Mouse (Mus musculus) kidney, postnatal 0 days (tissue): ENCODE data around the gene Fam81a. TPM values are rescaled to one million over a fixed set of nuclear protein-coding genes. Genes with fewer than 3 reads are reported as not detected.

Source experiments
- ATAC-seq: fragments of 200-750 bp; cut with Nextera tagmentation; replicated peaks from 2 replicates; pipeline ENCODE4 v1.8.0; 2017; ENCODE audit warnings: low read depth, moderate number of reproducible peaks, moderate TSS enrichment, moderate library complexity; ENCODE audit not compliant: low FRiP score
- DNase-seq: peaks from one replicate; pipeline ENCODE4 v3.0.0-alpha.2; 2016; ENCODE audit warnings: low spot score
- H3K27ac ChIP-seq: fragments of 300-500 bp; sonication (generic); 2 replicates; pipeline ENCODE4 v1.5.1; 2014; ENCODE audit warnings: mild to moderate bottlenecking
- H3K27me3 ChIP-seq: fragments of 300-500 bp; sonication (generic); 2 replicates; pipeline ENCODE4 v1.6.1; 2014; ENCODE audit warnings: low read length, mixed read lengths; ENCODE audit not compliant: insufficient read depth
- H3K36me3 ChIP-seq: fragments of 300-500 bp; sonication (generic); 2 replicates; pipeline ENCODE4 v1.6.1; 2014; ENCODE audit warnings: low read length, mixed read lengths; ENCODE audit not compliant: insufficient read depth
- H3K4me1 ChIP-seq: fragments of 300-500 bp; sonication (generic); replicated peaks from 2 replicates; pipeline ENCODE4 v1.6.1; 2014; ENCODE audit warnings: antibody characterized with exemption, low read length, mixed read lengths; ENCODE audit not compliant: insufficient read depth
- H3K4me2 ChIP-seq: fragments of 300-500 bp; sonication (generic); 2 replicates; pipeline ENCODE4 v1.6.1; 2014; ENCODE audit warnings: mild to moderate bottlenecking, low read length, moderate library complexity, mixed read lengths
- H3K4me3 ChIP-seq: fragments of 300-500 bp; sonication (generic); replicated peaks from 2 replicates; pipeline ENCODE4 v1.5.1; 2014; ENCODE audit warnings: low read depth, low read length
- H3K9ac ChIP-seq: fragments of 300-500 bp; sonication (generic); 2 replicates; pipeline ENCODE4 v1.6.1; 2014; ENCODE audit warnings: low read depth, low read length
- H3K9me3 ChIP-seq: fragments of 300-500 bp; sonication (generic); replicated peaks from 2 replicates; pipeline ENCODE4 v1.6.1; 2016; ENCODE audit warnings: low read length, inconsistent platforms, mixed read lengths
- CTCF ChIP-seq: IDR thresholded peaks from 2 replicates; pipeline ENCODE4 v1.5.1; 2016; ENCODE audit warnings: antibody characterized with exemption, low read depth, mild to moderate bottlenecking, moderate library complexity
- WGBS: fragments of 180-500 bp; shearing (Covaris S2); extraction: QIAGEN DNeasy Blood & Tissue Kit; methylation state at CpG from one replicate; pipeline ENCODE4 v1.1.7; 2014; 5-methylcytosine and 5-hydroxymethylcytosine counted together
- polyA plus RNA-seq: library from polyadenylated mRNA; unstranded; fragments of >200 nt; fragmentation: Nextera tagmentation; extraction: Ambion mirVana; gene quantifications from 2 replicates; pipeline ENCODE4 v1.2.1, GENCODE M21; 2015

The Fam81a gene
- polyA plus RNA-seq, 1 experiment from 2014 or later, result 11.7 TPM

- peak overlapping the region; percentile 60; the same call in 1 of the 2 replicates for H3K9ac ChIP-seq
- peak overlapping the region; percentile 67 for H3K4me3 ChIP-seq
- H3K4me2 ChIP-seq, result peak overlapping the region; percentile 97
- H3K27me3 ChIP-seq, result no peaks in the 10 kb centered on the region
- ATAC-seq, result no peak
- no peak for DNase-seq
- H3K4me1 ChIP-seq, result peaks cover 14% of the 10 kb centered on the region
- peak overlapping the region; percentile 89 for H3K27ac ChIP-seq
- 44% methylated on average over 4 of the region's 4 CpGs for WGBS
- TF ChIP-seq CTCF, result no peak
- H3K36me3 ChIP-seq, result no peaks in the 10 kb centered on the region
- H3K9me3 ChIP-seq, result no peaks in the 10 kb centered on the region
These were observed 2.0 kb downstream of the Fam81a start for GRCm38 (mm10) chr9:70140340-70140739.

GRCm38 (mm10) chr9:70139331-70139885, 3.0 kb downstream of the Fam81a start:
- H3K27me3 ChIP-seq, result no peaks in the 10 kb centered on the region
- no peak for TF ChIP-seq CTCF
- H3K9ac ChIP-seq, result no peak overlapping the region
- peak overlapping the region; percentile 89 for H3K27ac ChIP-seq
- H3K4me2 ChIP-seq, result peak overlapping the region; percentile 21; the same call in 1 of the 2 replicates
- H3K4me1 ChIP-seq, result peaks cover 14% of the 10 kb centered on the region
- WGBS, result 17% methylated on average over 7 of the region's 7 CpGs
- no peaks in the 10 kb centered on the region for H3K9me3 ChIP-seq
- no peak overlapping the region for H3K4me3 ChIP-seq
- DNase-seq, result peak; percentile 59
- ATAC-seq, result peak; percentile 34; the same call in 1 of the 2 replicates
- H3K36me3 ChIP-seq, result no peaks in the 10 kb centered on the region

GRCm38 (mm10) chr9:70138511-70138910, 3.8 kb downstream of the Fam81a start:
- no peak for TF ChIP-seq CTCF
- no peak for ATAC-seq
- Histone ChIP-seq H3K27ac (peak overlapping the region; percentile 89), H3K9me3 (no peaks in the 10 kb centered on the region), H3K4me3 (no peak overlapping the region), H3K27me3 (no peaks in the 10 kb centered on the region), H3K4me2 (no peak overlapping the region), H3K9ac (no peak overlapping the region), H3K36me3 (no peaks in the 10 kb centered on the region), H3K4me1 (peaks cover 14% of the 10 kb centered on the region)
- DNase-seq, result peak; percentile 26
- 44% methylated on average over 7 of the region's 7 CpGs for WGBS

GRCm38 (mm10) chr9:70137991-70138390, 4.4 kb downstream of the Fam81a start:
- Histone ChIP-seq H3K27ac (no peak overlapping the region; the same call in 1 of the 2 replicates), H3K4me2 (no peak overlapping the region), H3K27me3 (no peaks in the 10 kb centered on the region), H3K9me3 (no peaks in the 10 kb centered on the region), H3K9ac (no peak overlapping the region), H3K4me1 (peaks cover 14% of the 10 kb centered on the region), H3K36me3 (no peaks in the 10 kb centered on the region), H3K4me3 (no peak overlapping the region)
- no peak for DNase-seq
- TF ChIP-seq CTCF, result no peak
- WGBS, result 81% methylated on average over 5 of the region's 5 CpGs
- ATAC-seq, result no peak

- Histone ChIP-seq H3K9me3 (no peaks in the 10 kb centered on the region), H3K4me2 (no peak overlapping the region), H3K4me3 (no peak overlapping the region), H3K36me3 (no peaks in the 10 kb centered on the region), H3K27ac (no peak overlapping the region), H3K4me1 (0 out of 2 replicates have a peak, but pooled peaks cover 4% of the 10 kb centered on the region), H3K27me3 (no peaks in the 10 kb centered on the region), H3K9ac (no peak overlapping the region)
- no peak for TF ChIP-seq CTCF
- WGBS, result 88% methylated on average over 1 of the region's 1 CpGs
- ATAC-seq (no peak), DNase-seq (no peak)
These were observed 7.2 kb downstream of the Fam81a start for GRCm38 (mm10) chr9:70135186-70135585.

GRCm38 (mm10) chr9:70134716-70135115, 7.6 kb downstream of the Fam81a start:
- WGBS, result 46% methylated on average over 5 of the region's 5 CpGs

GRCm38 (mm10) chr9:70134215-70134614, 8.1 kb downstream of the Fam81a start:
- Histone ChIP-seq H3K4me2 (no peak overlapping the region), H3K27me3 (no peaks in the 10 kb centered on the region), H3K9ac (no peak overlapping the region), H3K9me3 (no peaks in the 10 kb centered on the region), H3K4me1 (0 out of 2 replicates have a peak, but pooled peaks cover 2% of the 10 kb centered on the region), H3K4me3 (no peak overlapping the region), H3K36me3 (no peaks in the 10 kb centered on the region), H3K27ac (no peak overlapping the region)
- DNase-seq, result no peak
- TF ChIP-seq CTCF, result no peak
- no peak for ATAC-seq
- WGBS, result 73% methylated on average over 9 of the region's 9 CpGs

More at GRCm38 (mm10) chr9:70134716-70135115, 7.6 kb downstream of the Fam81a start:
- no peaks in the 10 kb centered on the region for H3K9me3 ChIP-seq
- H3K27me3 ChIP-seq, result no peaks in the 10 kb centered on the region
- no peak overlapping the region for H3K27ac ChIP-seq
- no peak overlapping the region for H3K9ac ChIP-seq
- no peak overlapping the region for H3K4me3 ChIP-seq
- H3K4me1 ChIP-seq, result 0 out of 2 replicates have a peak, but pooled peaks cover 4% of the 10 kb centered on the region
- no peaks in the 10 kb centered on the region for H3K36me3 ChIP-seq
- H3K4me2 ChIP-seq, result no peak overlapping the region
- TF ChIP-seq CTCF, result no peak
- ATAC-seq, result no peak
- DNase-seq, result no peak
